Mouse (Mus musculus) stomach, postnatal 0 days (tissue): ENCODE measurements around the gene Ccnl2.

Source experiments
- CTCF ChIP-seq: IDR thresholded peaks from 2 replicates; pipeline ENCODE4 v1.5.1; 2016; ENCODE audit warnings: antibody characterized with exemption, low read depth, mild to moderate bottlenecking, moderate library complexity
- EP300 ChIP-seq: optimal IDR thresholded peaks from 2 replicates; pipeline ENCODE3; 2016; ENCODE audit warnings: antibody characterized with exemption

DNA sequence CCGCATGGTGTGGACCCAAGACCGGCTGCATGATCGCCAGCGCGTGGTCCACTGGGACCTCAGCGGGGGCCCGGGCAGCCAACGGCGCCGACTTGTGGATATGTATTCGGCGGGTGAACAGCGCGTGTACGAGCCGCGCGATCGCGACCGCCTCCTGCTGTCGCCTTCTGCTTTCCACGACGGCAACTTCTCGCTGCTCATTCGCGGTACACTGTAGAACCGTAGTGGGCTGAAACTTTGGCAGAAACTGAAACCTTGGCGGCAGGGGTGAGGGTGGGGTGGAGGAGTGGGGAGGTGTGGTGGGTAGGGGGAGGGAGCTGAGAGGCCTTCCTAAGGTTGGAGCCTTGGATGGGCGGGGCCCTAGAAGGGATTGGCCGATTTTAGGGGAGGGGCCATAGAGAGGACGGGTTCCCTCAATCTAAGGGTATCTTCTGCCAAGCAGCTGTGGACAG is 28.7 kb downstream of the Ccnl2 start:
- TF ChIP-seq CTCF (peak; percentile 74), EP300 (no peak)
